Mouse (Mus musculus): ENCODE results near the gene Prss41. TPM values are rescaled to one million over a fixed set of nuclear protein-coding genes. Genes with fewer than 3 reads are reported as not detected.

The Prss41 gene
- total RNA-seq, 4 experiments from 2014 or later = 1.8 to 2.3 (median 2.0) TPM

Small RNA genes within 50 kb of the gene (microRNA-seq; reads per million reads assigned to microRNA genes)
- 0 to 0.76 reads per million in 2 experiments for gene Mir5125

Other genes with a start within 250 kb of the Prss41 start
- gene Zfp13, start 244.7 kb downstream of the Prss41 start, total RNA-seq (2022) = 10 to 100 TPM; 28.9 to 32.6 (median 31.6) TPM
- gene Zscan10, start 243.3 kb downstream of the Prss41 start, total RNA-seq (2022) = not detected
- under 1 TPM; 0.19 to 0.34 (median 0.26) TPM for gene Mmp25, start 198.9 kb downstream of the Prss41 start, total RNA-seq (2022)
- gene Bicdl2, start 183.7 kb downstream of the Prss41 start, total RNA-seq (2022) = not detected
- 100 to 1,000 TPM; 104 to 122 (median 108) TPM for gene Hcfc1r1, start 170.6 kb downstream of the Prss41 start, total RNA-seq (2022)
- 1 to 10 TPM; 7.0 to 8.6 (median 7.4) TPM for gene Thoc6, start 170.3 kb downstream of the Prss41 start, total RNA-seq (2022)
- 1 to 10 TPM; 6.4 to 9.8 (median 7.4) TPM for gene Tnfrsf12a, start 166.7 kb downstream of the Prss41 start, total RNA-seq (2022)
- not detected for gene Cldn6, start 164.9 kb downstream of the Prss41 start, total RNA-seq (2022)
- gene Cldn9, start 160.1 kb downstream of the Prss41 start, total RNA-seq (2022) = under 1 TPM in 1 of 4 experiments, not detected in 3; 0.68 TPM
- under 1 TPM; 0.16 to 0.81 (median 0.32) TPM for gene 1520401A03Rik, start 121.4 kb downstream of the Prss41 start, total RNA-seq (2022)
- 1 to 10 TPM; 4.3 to 5.2 (median 4.7) TPM for gene Pkmyt1, start 117.8 kb downstream of the Prss41 start, total RNA-seq (2022)
- gene Paqr4, start 103.3 kb downstream of the Prss41 start, total RNA-seq (2022) = 10 to 100 TPM; 53.1 to 56.9 (median 53.6) TPM
- gene Kremen2, start 98.3 kb downstream of the Prss41 start, total RNA-seq (2022) = 1 to 10 TPM in 1 of 4 experiments, under 1 TPM in 3; 0.51 to 1.3 (median 0.68) TPM
- 100 to 1,000 TPM; 324 to 395 (median 358) TPM for gene Flywch1, start 72.6 kb downstream of the Prss41 start, total RNA-seq (2022)
- gene Flywch2, start 58.1 kb downstream of the Prss41 start, total RNA-seq (2022) = 10 to 100 TPM in 2 of 4 experiments, 1 to 10 TPM in 2; 8.1 to 11.7 (median 10.1) TPM
- 100 to 1,000 TPM; 503 to 777 (median 666) TPM for gene Srrm2, start 53.6 kb downstream of the Prss41 start, total RNA-seq (2022)
- 100 to 1,000 TPM; 314 to 381 (median 345) TPM for gene Elob, start 15.0 kb downstream of the Prss41 start, total RNA-seq (2022)
- under 1 TPM in 1 of 4 experiments, not detected in 3; 0.38 TPM for gene Prss33, start 8.1 kb downstream of the Prss41 start, total RNA-seq (2022)
- not detected for gene Prss32, start 317 bp downstream of the Prss41 start, total RNA-seq (2022)
- not detected for gene Prss21, start 23.9 kb upstream of the Prss41 start, total RNA-seq (2022)
- not detected for gene Dcpp1, start 36.7 kb upstream of the Prss41 start, total RNA-seq (2022)
- gene Dcpp2, start 36.7 kb upstream of the Prss41 start, total RNA-seq (2022) = not detected
- gene Dcpp3, start 73.3 kb upstream of the Prss41 start, total RNA-seq (2022) = not detected
- not detected for gene Sbp, start 97.5 kb upstream of the Prss41 start, total RNA-seq (2022)
- gene Sbpl, start 111.1 kb upstream of the Prss41 start, total RNA-seq (2022) = not detected
- under 1 TPM in 1 of 4 experiments, not detected in 3; 0.45 TPM for gene Prss30, start 136.4 kb upstream of the Prss41 start, total RNA-seq (2022)
- under 1 TPM in 1 of 4 experiments, not detected in 3; 0.33 TPM for gene Prss22, start 153.9 kb upstream of the Prss41 start, total RNA-seq (2022)
- gene Prss27, start 194.0 kb upstream of the Prss41 start, total RNA-seq (2022) = not detected
- 10 to 100 TPM; 24.5 to 28.2 (median 24.8) TPM for gene Kctd5, start 229.3 kb upstream of the Prss41 start, total RNA-seq (2022)